Mouse (Mus musculus) mature B cell (primary cell): ENCODE results near the gene Cldn3.

Experiments
- in situ Hi-C: fragments of 300-500 bp; cut with MboI; formaldehyde crosslinking; loops from 2 replicates; pipeline ENCODE4 v1.14.3; 2019

Gene Cldn3

GRCm38 (mm10) chr5:135035608-135036359 lies 49.8 kb downstream of the Cldn3 start:
- in situ Hi-C loops = no loop called here
